Mouse (Mus musculus) left cerebral cortex, postnatal 25 days (tissue): ENCODE data around the gene Vgf. TPM values are rescaled to one million over a fixed set of nuclear protein-coding genes. Genes with fewer than 3 reads are reported as not detected.

ENCODE experiments used
- microRNA-seq, 2 experiments: library from miRNA; unstranded; fragments of <30 nt; microRNA quantifications; one replicate each; pipeline ENCODE4 v1.2.0; 2022
- total RNA-seq, 2 experiments: library from RNA; stranded (reverse); gene quantifications; 2 replicates each; pipeline ENCODE4 v1.2.3; 2021

Gene Vgf
- total RNA-seq, 2 experiments from 2014 or later: 392 to 396 TPM

Small RNA genes lying within 50 kb of the gene (microRNA-seq; reads per million reads assigned to microRNA genes)
- gene Mir702: 433 to 513 reads per million in 2 experiments

Other genes starting within 250 kb of the Vgf start
- 10 to 100 TPM; 11.9 to 13.1 TPM for gene Col26a1, start 143.2 kb upstream of the Vgf start, total RNA-seq
- gene Ift22, start 118.2 kb upstream of the Vgf start, total RNA-seq: 100 to 1,000 TPM in 1 of 2 experiments, 10 to 100 TPM in 1; 95.3 to 108 TPM
- 100 to 1,000 TPM; 263 to 271 TPM for gene Fis1, start 73.1 kb upstream of the Vgf start, total RNA-seq
- not detected for gene Cldn15, start 59.8 kb upstream of the Vgf start, total RNA-seq
- 10 to 100 TPM; 33.7 to 38.5 TPM for gene Plod3, start 39.4 kb upstream of the Vgf start, total RNA-seq
- gene Znhit1, start 38.4 kb upstream of the Vgf start, total RNA-seq: 10 to 100 TPM; 86.2 to 88.5 TPM
- 100 to 1,000 TPM; 304 to 317 TPM for gene Ap1s1, start 19.7 kb downstream of the Vgf start, total RNA-seq
- gene Serpine1, start 45.9 kb downstream of the Vgf start, total RNA-seq: under 1 TPM; 0.55 to 0.99 TPM
- gene Trim56, start 89.8 kb downstream of the Vgf start, total RNA-seq: 1 to 10 TPM; 3.0 to 3.9 TPM
- gene Muc3, start 122.9 kb downstream of the Vgf start, total RNA-seq: not detected
- 1 to 10 TPM; 3.0 to 3.1 TPM for gene Muc3a, start 186.0 kb downstream of the Vgf start, total RNA-seq